32 mouse cellular contexts compared by ENCODE assay signal in genomic region chr9:99591144-99591543, GRCm38 (mm10). TPM values are rescaled to one million over a fixed set of nuclear protein-coding genes. Genes with fewer than 3 reads are reported as not detected.
DNase-seq lines count a peak whose midpoint lies in the region; ATAC-seq lines count a peak whose summit lies in the region.
"Had no signal": no experiment of that assay in that cellular context is flagged by ENCODE, and none has a peak within 500 bp of the region (broad histone marks: within the 10 kb centered on the region; RNA-seq: fewer than 3 reads in every experiment).

No protein-coding gene starts in this region.

- WGBS in forebrain, embryonic 10.5 days, result 88% methylated on average over 8 of the region's 8 CpGs
- WGBS in forebrain, embryonic 16.5 days, result 75% methylated on average over 8 of the region's 8 CpGs

- peaks cover 3% of the 10 kb centered on the region; the same call in 1 of the 2 replicates for H3K9me3 ChIP-seq in forebrain, embryonic 10.5 days
- H3K9me3 ChIP-seq in forebrain, embryonic 16.5 days (ENCODE audit: control insufficient read depth, low read length), result no peaks in the 10 kb centered on the region
- H3K9me3 ChIP-seq: heart, embryonic 10.5 days; heart, embryonic 13.5 days had no signal

- no peak overlapping the region for H3K9ac ChIP-seq in forebrain, embryonic 16.5 days (replicated peaks; ENCODE audit: low read depth, low read length)
- H3K9ac ChIP-seq: heart, embryonic 13.5 days; hindbrain, embryonic 14.5 days had no signal

- no peak overlapping the region for H3K4me2 ChIP-seq in forebrain, embryonic 16.5 days (ENCODE audit: low read length)
- H3K4me2 ChIP-seq: heart, embryonic 13.5 days; hindbrain, embryonic 14.5 days had no signal

- no peak overlapping the region for H3K4me3 ChIP-seq in forebrain, embryonic 10.5 days
- no peak overlapping the region for H3K4me3 ChIP-seq in forebrain, embryonic 16.5 days (replicated peaks; ENCODE audit: low read length)
- H3K4me3 ChIP-seq: heart, adult 2 months; heart, embryonic 10.5 days; heart, embryonic 13.5 days had no signal

- no peaks in the 10 kb centered on the region for H3K4me1 ChIP-seq in forebrain, embryonic 10.5 days
- no peaks in the 10 kb centered on the region for H3K4me1 ChIP-seq in forebrain, embryonic 16.5 days (replicated peaks; ENCODE audit: control insufficient read depth, insufficient read depth, low read length)
- H3K4me1 ChIP-seq: heart, embryonic 13.5 days had no signal

- no peak for DNase-seq in forebrain, embryonic 10.5 days (ENCODE audit: extremely low spot score, low spot score)
- DNase-seq in R1 (ENCODE audit: low read depth, low spot score), result peak; percentile 9
- no peak for DNase-seq in cerebellum, postnatal 25 days
- DNase-seq in spleen, postnatal 10 days (ENCODE audit: low spot score in 2 of 2), result no peak
- DNase-seq in right cerebral cortex, postnatal 25 days, result no peak
- DNase-seq: adrenal gland, postnatal 10 days; adrenal gland, postnatal 36 days; cerebellum, adult 18-20 months; cerebellum, adult 9-11 months; cerebellum, postnatal 36 days; gastrocnemius, postnatal 25 days; heart, adult 2 months; heart, postnatal 14 days; heart, postnatal 4 days had no signal

- H3K27ac ChIP-seq in forebrain, embryonic 10.5 days, result 0 out of 2 replicates have a peak overlapping the region, but pooled peaks have one; percentile 30
- H3K27ac ChIP-seq in forebrain, embryonic 16.5 days (ENCODE audit: low read length), result no peak overlapping the region
- H3K27ac ChIP-seq: heart, adult 2 months; heart, embryonic 10.5 days; heart, embryonic 13.5 days; hindbrain, embryonic 14.5 days; hindbrain, postnatal 0 days had no signal

- H3K27me3 ChIP-seq in forebrain, embryonic 10.5 days (ENCODE audit: poor library complexity, severe bottlenecking), result no peaks in the 10 kb centered on the region
- no peaks in the 10 kb centered on the region for H3K27me3 ChIP-seq in forebrain, embryonic 16.5 days (replicated peaks; ENCODE audit: control insufficient read depth, insufficient read depth, low read length)
- H3K27me3 ChIP-seq: heart, embryonic 13.5 days had no signal

- no peak for ATAC-seq in forebrain, embryonic 16.5 days
- peak; percentile 85 for ATAC-seq in granulocyte monocyte progenitor cell, adult 5-6 weeks (replicated peaks; ENCODE audit: poor library complexity, severe bottlenecking)
- 0 out of 2 replicates have a peak, but pooled peaks have one; percentile 25 for ATAC-seq in megakaryocyte-erythroid progenitor cell, adult 5-6 weeks (replicated peaks; ENCODE audit: low FRiP score, low TSS enrichment, poor library complexity, severe bottlenecking)
- ATAC-seq: forebrain, embryonic 14.5 days; hindbrain, postnatal 0 days; inflammation-experienced regulatory T-cells, adult 6 months had no signal

- no peaks in the 10 kb centered on the region for H3K36me3 ChIP-seq in forebrain, embryonic 10.5 days (replicated peaks)
- H3K36me3 ChIP-seq in forebrain, embryonic 16.5 days (ENCODE audit: control insufficient read depth, insufficient read depth), result no peaks in the 10 kb centered on the region
- H3K36me3 ChIP-seq: heart, embryonic 10.5 days; heart, embryonic 13.5 days had no signal

RNA-seq across cellular contexts. Expression of gene Dbr1, which starts 15.5 kb away (rescaled TPM):
- 49.7 and 52.6 TPM in 2 replicates for polyA plus RNA-seq in forebrain, embryonic 10.5 days (2016; fragmentation: Nextera tagmentation; extraction: Ambion mirVana)
- polyA plus RNA-seq in forebrain, embryonic 16.5 days (2015; fragmentation: Nextera tagmentation; extraction: Ambion mirVana), result 28.1 and 32.1 TPM in 2 replicates
- total RNA-seq in granulocyte monocyte progenitor cell, adult 5-6 weeks (2014; fragmentation: Nextera tagmentation), result 26.2 and 39.6 TPM in 2 replicates
- total RNA-seq in granulocyte monocyte progenitor cell, adult 5-6 weeks (2017), result 50.5 and 65.8 TPM in 2 replicates
- 21.9 and 34.7 TPM in 2 replicates for total RNA-seq in megakaryocyte-erythroid progenitor cell, adult 5-6 weeks (2014; fragmentation: Nextera tagmentation)
- 53.6 and 67.5 TPM in 2 replicates for total RNA-seq in megakaryocyte-erythroid progenitor cell, adult 5-6 weeks (2017)

RNA-seq across cellular contexts. Expression of gene A4gnt, which starts 21.2 kb away (rescaled TPM):
- not detected in 2 replicates for polyA plus RNA-seq in forebrain, embryonic 10.5 days (2016; fragmentation: Nextera tagmentation; extraction: Ambion mirVana)
- not detected in 2 replicates for polyA plus RNA-seq in forebrain, embryonic 16.5 days (2015; fragmentation: Nextera tagmentation; extraction: Ambion mirVana)
- not detected in 2 replicates for total RNA-seq in granulocyte monocyte progenitor cell, adult 5-6 weeks (2014; fragmentation: Nextera tagmentation)
- not detected in 2 replicates for total RNA-seq in granulocyte monocyte progenitor cell, adult 5-6 weeks (2017)
- total RNA-seq in megakaryocyte-erythroid progenitor cell, adult 5-6 weeks (2014; fragmentation: Nextera tagmentation), result not detected in 2 replicates
- total RNA-seq in megakaryocyte-erythroid progenitor cell, adult 5-6 weeks (2017), result not detected in 2 replicates
- total RNA-seq: adrenal gland, adult 18-20 months; adrenal gland, postnatal 10 days; adrenal gland, postnatal 36 days; gastrocnemius, adult 8-10 months; gastrocnemius, postnatal 25 days; heart, adult 2 months; heart, postnatal 14 days; heart, postnatal 4 days; hindbrain, postnatal 0 days had no signal
- polyA plus RNA-seq: embryonic facial prominence, embryonic 11.5 days; embryonic facial prominence, embryonic 14.5 days; forebrain, embryonic 11.5 days; forebrain, embryonic 14.5 days; gonadal fat pad, adult 2 months; heart, adult 2 months; heart, embryonic 10.5 days; heart, embryonic 13.5 days; heart, embryonic 16.5 days; hindbrain, embryonic 11.5 days; hindbrain, embryonic 14.5 days; hindbrain, postnatal 0 days; inflammation-experienced regulatory T-cells, adult 6 months had no signal

RNA-seq across cellular contexts. Expression of gene Armc8, which starts 22.4 kb away (rescaled TPM):
- 29.9 and 30.4 TPM in 2 replicates for polyA plus RNA-seq in forebrain, embryonic 10.5 days (2016; fragmentation: Nextera tagmentation; extraction: Ambion mirVana)
- 65.7 and 69.2 TPM in 2 replicates for polyA plus RNA-seq in forebrain, embryonic 16.5 days (2015; fragmentation: Nextera tagmentation; extraction: Ambion mirVana)
- 23.7 and 28.9 TPM in 2 replicates for total RNA-seq in granulocyte monocyte progenitor cell, adult 5-6 weeks (2014; fragmentation: Nextera tagmentation)
- total RNA-seq in granulocyte monocyte progenitor cell, adult 5-6 weeks (2017), result 28.1 and 30.5 TPM in 2 replicates
- total RNA-seq in megakaryocyte-erythroid progenitor cell, adult 5-6 weeks (2014; fragmentation: Nextera tagmentation), result 25.3 and 33.9 TPM in 2 replicates
- 24.7 and 33.1 TPM in 2 replicates for total RNA-seq in megakaryocyte-erythroid progenitor cell, adult 5-6 weeks (2017)

RNA-seq across cellular contexts. Expression of gene Dzip1l, which starts 38.2 kb away (rescaled TPM):
- polyA plus RNA-seq in forebrain, embryonic 10.5 days (2016; fragmentation: Nextera tagmentation; extraction: Ambion mirVana), result 28.2 and 30.7 TPM in 2 replicates
- polyA plus RNA-seq in forebrain, embryonic 16.5 days (2015; fragmentation: Nextera tagmentation; extraction: Ambion mirVana), result 12.2 and 13.3 TPM in 2 replicates
- total RNA-seq in granulocyte monocyte progenitor cell, adult 5-6 weeks (2014; fragmentation: Nextera tagmentation), result not detected in 2 replicates
- total RNA-seq in granulocyte monocyte progenitor cell, adult 5-6 weeks (2017), result not detected in 2 replicates
- not detected in 2 replicates for total RNA-seq in megakaryocyte-erythroid progenitor cell, adult 5-6 weeks (2014; fragmentation: Nextera tagmentation)
- 0.11 TPM in 1 of 2 replicates, not detected in the other for total RNA-seq in megakaryocyte-erythroid progenitor cell, adult 5-6 weeks (2017)
- total RNA-seq: MEL had no signal
- polyA plus RNA-seq: inflammation-experienced regulatory T-cells, adult 6 months had no signal
